Mouse (Mus musculus) erythroblast, embryonic 14.5 days (primary cell): ENCODE measurements around the gene Kri1. TPM values are rescaled to one million over a fixed set of nuclear protein-coding genes. Genes with fewer than 3 reads are reported as not detected.

Experiments
- H3K27me3 ChIP-seq: 2 replicates; pipeline ENCODE4 v1.6.1; 2012; ENCODE audit warnings: inconsistent platforms; ENCODE audit not compliant: control insufficient read depth
- H3K36me3 ChIP-seq: 2 replicates; pipeline ENCODE4 v1.6.1; 2012; ENCODE audit warnings: mild to moderate bottlenecking, inconsistent platforms; ENCODE audit not compliant: control insufficient read depth
- H3K4me1 ChIP-seq: 2 replicates; pipeline ENCODE4 v1.6.1; 2012; ENCODE audit warnings: inconsistent platforms; ENCODE audit not compliant: control insufficient read depth
- H3K4me3 ChIP-seq: replicated peaks from 2 replicates; pipeline ENCODE3; 2012; ENCODE audit warnings: moderate library complexity, mild to moderate bottlenecking, inconsistent platforms
- H3K9me3 ChIP-seq: 2 replicates; pipeline ENCODE4 v1.6.1; 2012; ENCODE audit warnings: low read length, inconsistent platforms, mixed read lengths; ENCODE audit not compliant: control insufficient read depth
- GATA1 ChIP-seq: IDR thresholded peaks from 2 replicates; pipeline ENCODE4 v1.6.1; 2012; ENCODE audit warnings: low read length, inconsistent platforms, mixed read lengths
- TAL1 ChIP-seq: IDR thresholded peaks from 3 replicates; pipeline ENCODE4 v1.6.1; 2012; ENCODE audit warnings: low read length, inconsistent platforms, mixed read lengths
- polyA plus RNA-seq: library from polyadenylated mRNA; stranded (reverse); fragments of >175 nt; gene quantifications from 2 replicates; pipeline ENCODE4 v1.2.3, GENCODE M21; 2012

Gene Kri1
- polyA plus RNA-seq, 1 experiment: 3.5 TPM

- peaks cover 14% of the 10 kb centered on the region for H3K4me1 ChIP-seq
- H3K27me3 ChIP-seq: peaks cover 80% of the 10 kb centered on the region
- no peaks in the 10 kb centered on the region for H3K36me3 ChIP-seq
- H3K4me3 ChIP-seq: no peak overlapping the region
- H3K9me3 ChIP-seq: no peaks in the 10 kb centered on the region; the same call in 1 of the 2 replicates
- no peak for TF ChIP-seq TAL1
- TF ChIP-seq GATA1: no peak
Measured at GRCm38 (mm10) chr9:21251116-21251735, 36.5 kb downstream of the Kri1 start.

- TF ChIP-seq TAL1 (no peak), GATA1 (no peak)
- H3K4me3 ChIP-seq: no peak overlapping the region
- H3K4me1 ChIP-seq: peaks cover 14% of the 10 kb centered on the region
Measured at GRCm38 (mm10) chr9:21250509-21250908, 37.3 kb downstream of the Kri1 start.

GRCm38 (mm10) chr9:21249629-21250508 is 37.9 kb downstream of the Kri1 start:
- Histone ChIP-seq H3K27me3 (peaks cover 92% of the 10 kb centered on the region), H3K9me3 (peaks cover 2% of the 10 kb centered on the region), H3K4me1 (peaks cover 14% of the 10 kb centered on the region), H3K4me3 (no peak overlapping the region), H3K36me3 (no peaks in the 10 kb centered on the region)
- TF ChIP-seq TAL1 (no peak), GATA1 (no peak)

More at GRCm38 (mm10) chr9:21250509-21250908, 37.3 kb downstream of the Kri1 start:
- H3K9me3 ChIP-seq: no peaks in the 10 kb centered on the region; the same call in 1 of the 2 replicates
- H3K36me3 ChIP-seq: no peaks in the 10 kb centered on the region
- peaks cover 87% of the 10 kb centered on the region for H3K27me3 ChIP-seq

- H3K36me3 ChIP-seq: no peaks in the 10 kb centered on the region
- H3K4me1 ChIP-seq: peaks cover 24% of the 10 kb centered on the region
- H3K27me3 ChIP-seq: peaks cover 99% of the 10 kb centered on the region
- H3K4me3 ChIP-seq: no peak within 1 kb of the TSS
- TF ChIP-seq GATA1: no peak
- TF ChIP-seq TAL1: no peak
- peaks cover 18% of the 10 kb centered on the region for H3K9me3 ChIP-seq
Measured at GRCm38 (mm10) chr9:21248326-21248725, 39.4 kb downstream of the Kri1 start, which contains the start of gene S1pr5. Gene S1pr5, minus strand, starts transcription at chr9:21248443.

GRCm38 (mm10) chr9:21246342-21246741 is 41.4 kb downstream of the Kri1 start:
- TF ChIP-seq TAL1: no peak
- no peak for TF ChIP-seq GATA1
- Histone ChIP-seq H3K27me3 (peaks cover 99% of the 10 kb centered on the region), H3K36me3 (no peaks in the 10 kb centered on the region), H3K9me3 (peaks cover 28% of the 10 kb centered on the region), H3K4me1 (peaks cover 29% of the 10 kb centered on the region), H3K4me3 (no peak overlapping the region)

GRCm38 (mm10) chr9:21245113-21245487 is 42.7 kb downstream of the Kri1 start:
- Histone ChIP-seq H3K4me1 (peaks cover 37% of the 10 kb centered on the region), H3K36me3 (no peaks in the 10 kb centered on the region), H3K27me3 (peaks cover 87% of the 10 kb centered on the region), H3K9me3 (peaks cover 28% of the 10 kb centered on the region), H3K4me3 (no peak overlapping the region)
- no peak for TF ChIP-seq GATA1
- no peak for TF ChIP-seq TAL1

- peaks cover 37% of the 10 kb centered on the region for H3K4me1 ChIP-seq
- H3K36me3 ChIP-seq: no peaks in the 10 kb centered on the region
- TF ChIP-seq GATA1: no peak
- no peak for TF ChIP-seq TAL1
- H3K9me3 ChIP-seq: peaks cover 28% of the 10 kb centered on the region
- H3K4me3 ChIP-seq: peak overlapping the region; percentile 29
- peaks cover 82% of the 10 kb centered on the region for H3K27me3 ChIP-seq
Measured at GRCm38 (mm10) chr9:21244428-21245112, 43.2 kb downstream of the Kri1 start.

GRCm38 (mm10) chr9:21243826-21244427 is 43.8 kb downstream of the Kri1 start:
- TF ChIP-seq GATA1: no peak
- TF ChIP-seq TAL1: no peak
- peaks cover 76% of the 10 kb centered on the region for H3K27me3 ChIP-seq
- H3K4me3 ChIP-seq: no peak overlapping the region
- H3K36me3 ChIP-seq: no peaks in the 10 kb centered on the region
- peaks cover 43% of the 10 kb centered on the region for H3K4me1 ChIP-seq
- peaks cover 28% of the 10 kb centered on the region for H3K9me3 ChIP-seq
